Mouse (Mus musculus): Measurements from ENCODE around the gene 2310011J03Rik. TPM values are rescaled to one million over a fixed set of nuclear protein-coding genes. Genes with fewer than 3 reads are reported as not detected.
A peak's percentile ranks its signal among the peaks of the same experiment; 100 is the strongest.
"Not testable (repeated sequence)": the region's sequence is repeated elsewhere in the genome, so short reads cannot be mapped to it uniquely, and the experiment has no call there.

The 2310011J03Rik gene
- polyA plus RNA-seq, 1 experiment: 52.1 TPM

- 2% methylated on average over 53 of the region's 53 CpGs for WGBS
- Histone ChIP-seq H3K4me1 (ENCODE audit: control insufficient read depth, insufficient read depth, low read length) (no peaks in the 10 kb centered on the region), H3K27ac (ENCODE audit: control insufficient read depth, insufficient read depth, low read depth, low read length, poor library complexity) (no peak within 1 kb of the TSS; the same call in 1 of the 2 replicates), H3K4me3 (replicated peaks; ENCODE audit: control insufficient read depth, low read depth, low read length) (no peak within 1 kb of the TSS)
- TF ChIP-seq CTCF (IDR thresholded peaks at IDR 0.05; ENCODE audit: control insufficient read depth, insufficient read depth, low read length): no peak
- TF ChIP-seq POLR2A (IDR thresholded peaks at IDR 0.05; ENCODE audit: borderline replicate concordance, control insufficient read depth, low read depth, low read length): no peak
Observed at GRCm38 (mm10) chr10:80356001-80356682, 35.8 kb upstream of the 2310011J03Rik start, which contains the start of gene Plk5. TSS of gene Plk5 (plus strand) at chr10:80356459.

- no peak for TF ChIP-seq CTCF (IDR thresholded peaks at IDR 0.05; ENCODE audit: control insufficient read depth, insufficient read depth, low read length)
- no peak for TF ChIP-seq POLR2A (IDR thresholded peaks at IDR 0.05; ENCODE audit: borderline replicate concordance, control insufficient read depth, low read depth, low read length)
- Histone ChIP-seq H3K4me3 (replicated peaks; ENCODE audit: control insufficient read depth, low read depth, low read length) (no peak overlapping the region), H3K27ac (ENCODE audit: control insufficient read depth, insufficient read depth, low read depth, low read length, poor library complexity) (no peak overlapping the region; the same call in 1 of the 2 replicates), H3K4me1 (ENCODE audit: control insufficient read depth, insufficient read depth, low read length) (no peaks in the 10 kb centered on the region)
- 35% methylated on average over 9 of the region's 9 CpGs for whole genome bisulfite sequencing
Observed at GRCm38 (mm10) chr10:80355431-80355830, 35.1 kb upstream of the 2310011J03Rik start.

DNA sequence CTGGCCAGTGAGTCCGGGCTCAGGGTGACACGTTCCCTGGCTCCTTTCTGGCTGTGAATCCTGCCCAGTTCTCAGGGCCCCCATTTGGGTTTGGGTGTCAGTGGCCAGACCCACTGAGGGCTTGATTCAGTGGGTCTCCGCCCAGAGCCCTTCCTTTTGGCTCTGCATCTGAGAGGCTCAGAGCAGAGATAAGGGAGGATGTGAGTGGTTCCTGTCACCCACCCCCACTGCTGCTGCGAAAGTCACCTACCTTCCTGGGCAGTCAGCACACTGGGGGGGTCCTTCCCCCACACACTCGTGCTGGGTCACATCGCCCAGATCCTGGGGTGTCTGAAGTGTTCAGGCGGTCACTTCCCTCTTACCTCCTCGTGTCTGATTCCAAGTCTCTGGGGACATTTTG is 32.4 kb upstream of the 2310011J03Rik start:
- peaks cover 1% of the 10 kb centered on the region; the same call in 1 of the 2 replicates for H3K4me1 ChIP-seq (ENCODE audit: control insufficient read depth, insufficient read depth, low read length)
- H3K27ac ChIP-seq (ENCODE audit: control insufficient read depth, insufficient read depth, low read depth, low read length, poor library complexity): no peak overlapping the region
- 31% methylated on average over 8 of the region's 8 CpGs for WGBS
- TF ChIP-seq CTCF (IDR thresholded peaks at IDR 0.05; ENCODE audit: control insufficient read depth, insufficient read depth, low read length) (no peak), POLR2A (IDR thresholded peaks at IDR 0.05; ENCODE audit: borderline replicate concordance, control insufficient read depth, low read depth, low read length) (no peak)
- H3K4me3 ChIP-seq (replicated peaks; ENCODE audit: control insufficient read depth, low read depth, low read length): no peak overlapping the region

DNA sequence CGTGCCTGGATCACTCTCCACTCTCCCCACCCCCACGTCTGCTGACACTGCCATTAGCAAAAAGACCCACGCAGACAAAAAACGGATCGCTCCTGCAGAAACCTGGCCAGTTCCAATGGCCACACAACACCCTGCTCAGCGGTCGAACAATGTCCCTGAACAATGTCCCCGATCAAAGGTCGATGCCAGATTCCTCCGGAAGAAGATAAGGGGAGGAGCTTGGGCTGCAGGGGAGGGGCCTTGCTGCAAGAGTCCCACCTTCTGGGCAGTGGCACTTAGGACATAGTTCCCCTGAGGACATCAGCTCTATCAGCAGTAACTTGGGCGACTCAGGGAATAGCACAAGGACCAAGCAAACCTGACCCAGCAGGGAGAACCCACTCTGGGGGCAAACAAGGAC is 31.6 kb upstream of the 2310011J03Rik start:
- WGBS: 38% methylated on average over 11 of the region's 11 CpGs
- H3K27ac ChIP-seq (ENCODE audit: control insufficient read depth, insufficient read depth, low read depth, low read length, poor library complexity): no peak overlapping the region
- H3K4me1 ChIP-seq (ENCODE audit: control insufficient read depth, insufficient read depth, low read length): peaks cover 1% of the 10 kb centered on the region; the same call in 1 of the 2 replicates
- TF ChIP-seq CTCF (IDR thresholded peaks at IDR 0.05; ENCODE audit: control insufficient read depth, insufficient read depth, low read length): no peak
- TF ChIP-seq POLR2A (IDR thresholded peaks at IDR 0.05; ENCODE audit: borderline replicate concordance, control insufficient read depth, low read depth, low read length): no peak
- H3K4me3 ChIP-seq (replicated peaks; ENCODE audit: control insufficient read depth, low read depth, low read length): no peak overlapping the region

- TF ChIP-seq POLR2A (IDR thresholded peaks at IDR 0.05; ENCODE audit: borderline replicate concordance, control insufficient read depth, low read depth, low read length) (no peak), CTCF (IDR thresholded peaks at IDR 0.05; ENCODE audit: control insufficient read depth, insufficient read depth, low read length) (peak; percentile 96)
- peaks cover 1% of the 10 kb centered on the region; the same call in 1 of the 2 replicates for H3K4me1 ChIP-seq (ENCODE audit: control insufficient read depth, insufficient read depth, low read length)
- no peak overlapping the region for H3K27ac ChIP-seq (ENCODE audit: control insufficient read depth, insufficient read depth, low read depth, low read length, poor library complexity)
- no peak overlapping the region for H3K4me3 ChIP-seq (replicated peaks; ENCODE audit: control insufficient read depth, low read depth, low read length)
- 1% methylated on average over 7 of the region's 7 CpGs for WGBS
Observed at GRCm38 (mm10) chr10:80350292-80350691, 30.0 kb upstream of the 2310011J03Rik start.

DNA sequence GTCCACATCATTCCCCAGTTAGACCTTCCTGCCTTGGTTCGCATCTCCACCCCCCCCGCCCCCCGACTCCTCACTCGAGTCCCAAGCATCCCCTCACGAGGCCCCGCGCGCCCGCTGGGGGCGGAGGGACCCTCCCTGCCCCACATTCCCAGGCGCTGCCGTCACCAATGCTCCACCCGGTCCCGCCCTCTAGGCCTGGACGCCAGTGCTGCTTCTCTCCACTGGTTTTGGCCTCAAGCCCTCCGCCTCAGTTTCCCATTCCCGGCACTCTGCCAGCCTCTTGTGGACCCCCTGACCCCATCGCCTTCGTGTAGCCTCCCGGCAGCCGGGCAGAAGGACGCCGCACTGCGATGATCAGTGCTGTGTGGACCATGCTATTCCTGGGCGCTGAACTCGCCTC is 28.6 kb upstream of the 2310011J03Rik start:
- peaks cover 1% of the 10 kb centered on the region; the same call in 1 of the 2 replicates for H3K4me1 ChIP-seq (ENCODE audit: control insufficient read depth, insufficient read depth, low read length)
- 38% methylated on average over 26 of the region's 26 CpGs for WGBS
- no peak overlapping the region for H3K4me3 ChIP-seq (replicated peaks; ENCODE audit: control insufficient read depth, low read depth, low read length)
- no peak for TF ChIP-seq CTCF (IDR thresholded peaks at IDR 0.05; ENCODE audit: control insufficient read depth, insufficient read depth, low read length)
- H3K27ac ChIP-seq (ENCODE audit: control insufficient read depth, insufficient read depth, low read depth, low read length, poor library complexity): no peak overlapping the region

- Histone ChIP-seq H3K4me3 (replicated peaks; ENCODE audit: control insufficient read depth, low read depth, low read length) (peak within 1 kb of the TSS; percentile 20), H3K4me1 (ENCODE audit: control insufficient read depth, insufficient read depth, low read length) (peaks cover 4% of the 10 kb centered on the region; the same call in 1 of the 2 replicates), H3K27ac (ENCODE audit: control insufficient read depth, insufficient read depth, low read depth, low read length, poor library complexity) (no peak within 1 kb of the TSS)
- 1% methylated on average over 42 of the region's 42 CpGs for WGBS
- no peak for TF ChIP-seq POLR2A (IDR thresholded peaks at IDR 0.05; ENCODE audit: borderline replicate concordance, control insufficient read depth, low read depth, low read length)
- peak; percentile 78 for TF ChIP-seq CTCF (IDR thresholded peaks at IDR 0.05; ENCODE audit: control insufficient read depth, insufficient read depth, low read length)
Observed at GRCm38 (mm10) chr10:80348244-80348781, 28.0 kb upstream of the 2310011J03Rik start, which contains the start of gene Adamtsl5. TSS of gene Adamtsl5 (minus strand) at chr10:80348412.

DNA sequence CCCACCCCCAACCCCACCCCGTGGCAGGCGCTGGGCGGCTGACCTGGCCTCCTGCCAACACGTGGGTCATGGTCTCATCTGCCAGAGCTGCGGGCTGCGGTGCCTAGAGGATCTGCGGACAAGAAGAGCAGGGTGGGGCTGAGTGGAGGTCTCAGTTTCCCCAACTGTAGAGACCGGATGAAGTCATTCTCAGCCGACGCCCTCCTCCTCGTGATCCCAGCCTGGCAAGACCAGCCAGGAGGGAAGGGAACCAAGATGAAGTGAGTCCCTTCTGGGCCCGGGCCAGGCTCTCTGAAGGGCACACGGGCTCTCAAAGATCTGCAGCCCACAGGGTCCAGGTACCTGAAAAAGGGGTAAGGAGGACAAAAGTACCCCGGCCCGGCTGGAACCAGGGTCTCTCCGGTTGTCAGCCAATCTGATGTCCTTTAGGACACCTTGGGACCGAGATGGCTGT is 27.2 kb upstream of the 2310011J03Rik start:
- H3K27ac ChIP-seq (ENCODE audit: control insufficient read depth, insufficient read depth, low read depth, low read length, poor library complexity): no peak overlapping the region
- no peak overlapping the region for H3K4me3 ChIP-seq (replicated peaks; ENCODE audit: control insufficient read depth, low read depth, low read length)
- H3K4me1 ChIP-seq (ENCODE audit: control insufficient read depth, insufficient read depth, low read length): peaks cover 5% of the 10 kb centered on the region; the same call in 1 of the 2 replicates
- TF ChIP-seq CTCF (IDR thresholded peaks at IDR 0.05; ENCODE audit: control insufficient read depth, insufficient read depth, low read length) (no peak), POLR2A (IDR thresholded peaks at IDR 0.05; ENCODE audit: borderline replicate concordance, control insufficient read depth, low read depth, low read length) (no peak)
- WGBS: 5% methylated on average over 17 of the region's 17 CpGs

DNA sequence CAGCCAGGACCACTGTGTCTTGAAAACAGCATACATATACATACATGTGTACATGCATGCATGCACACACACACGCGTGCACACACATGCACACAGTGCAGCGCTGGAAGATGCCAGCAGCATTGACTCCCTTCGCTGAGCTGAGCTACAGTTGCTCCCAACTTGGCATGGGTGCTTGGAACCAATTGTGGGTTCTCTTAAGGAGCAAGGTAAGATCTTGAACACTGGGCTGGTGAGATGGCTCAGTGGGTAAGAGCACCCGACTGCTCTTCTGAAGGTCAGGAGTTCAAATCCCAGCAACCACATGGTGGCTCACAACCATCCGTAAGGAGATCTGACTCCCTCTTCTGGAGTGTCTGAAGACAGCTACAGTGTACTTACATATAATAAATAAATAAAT is 25.6 kb upstream of the 2310011J03Rik start:
- H3K4me3 ChIP-seq (replicated peaks; ENCODE audit: control insufficient read depth, low read depth, low read length); H3K27ac ChIP-seq (ENCODE audit: control insufficient read depth, insufficient read depth, low read depth, low read length, poor library complexity); H3K4me1 ChIP-seq (ENCODE audit: control insufficient read depth, insufficient read depth, low read length): not testable (repeated sequence)
- WGBS: 88% methylated on average over 6 of the region's 6 CpGs

Data from bone marrow, adult 2 months (tissue).